Mouse (Mus musculus) urinary bladder, postnatal 14 days (tissue): ENCODE results near the gene Coasy.

Experiments used
- DNase-seq: peaks from one replicate; pipeline ENCODE4 v3.0.0; 2021; ENCODE audit warnings: low spot score

Coasy gene

DNA sequence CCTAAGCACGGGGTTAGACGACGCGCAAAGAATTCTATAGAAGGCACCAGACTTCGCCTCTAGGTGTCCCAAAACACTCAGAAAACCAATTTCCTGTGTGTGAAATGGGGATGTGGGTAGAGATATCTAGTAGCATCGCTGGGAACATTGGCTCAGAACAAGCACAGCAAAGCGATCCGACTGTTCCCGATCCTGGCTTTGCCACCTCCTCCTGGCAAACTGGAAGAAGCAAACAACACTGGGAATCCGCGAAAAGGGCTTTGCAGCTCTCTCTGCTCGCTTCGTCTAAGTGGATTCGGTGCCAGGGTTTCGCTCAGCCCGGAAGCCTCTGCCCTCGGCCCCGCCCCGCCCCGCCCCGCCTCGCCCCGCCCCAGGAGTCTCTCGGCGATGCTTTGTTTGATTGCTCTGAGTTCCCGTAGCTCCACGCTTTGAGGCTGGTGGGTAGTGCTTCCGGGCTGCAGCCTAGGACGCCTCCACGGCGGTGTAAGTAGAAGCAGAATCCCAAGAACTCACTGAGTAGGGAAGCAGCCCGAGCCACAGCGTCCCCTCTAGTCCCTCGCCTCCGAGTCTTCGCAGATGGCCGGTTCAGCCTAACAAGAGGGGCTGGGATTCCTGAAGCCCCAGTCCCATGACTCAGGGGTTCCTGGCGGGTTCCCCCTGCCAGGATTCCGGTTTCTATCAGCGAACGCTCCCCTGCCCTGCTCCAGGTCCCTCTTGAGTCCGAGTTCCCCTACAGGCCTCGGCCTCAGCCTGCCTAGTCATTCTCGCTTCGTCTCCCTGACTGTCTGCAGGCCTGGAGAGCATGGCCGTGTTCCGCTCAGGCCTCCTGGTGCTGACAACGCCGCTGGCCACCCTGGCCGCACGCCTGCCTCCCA is at the start of gene Coasy:
TSS of gene Coasy (plus strand) at position 358 of the 875 bp plus-strand sequence.
- DNase-seq, result peak; percentile 84

DNA sequence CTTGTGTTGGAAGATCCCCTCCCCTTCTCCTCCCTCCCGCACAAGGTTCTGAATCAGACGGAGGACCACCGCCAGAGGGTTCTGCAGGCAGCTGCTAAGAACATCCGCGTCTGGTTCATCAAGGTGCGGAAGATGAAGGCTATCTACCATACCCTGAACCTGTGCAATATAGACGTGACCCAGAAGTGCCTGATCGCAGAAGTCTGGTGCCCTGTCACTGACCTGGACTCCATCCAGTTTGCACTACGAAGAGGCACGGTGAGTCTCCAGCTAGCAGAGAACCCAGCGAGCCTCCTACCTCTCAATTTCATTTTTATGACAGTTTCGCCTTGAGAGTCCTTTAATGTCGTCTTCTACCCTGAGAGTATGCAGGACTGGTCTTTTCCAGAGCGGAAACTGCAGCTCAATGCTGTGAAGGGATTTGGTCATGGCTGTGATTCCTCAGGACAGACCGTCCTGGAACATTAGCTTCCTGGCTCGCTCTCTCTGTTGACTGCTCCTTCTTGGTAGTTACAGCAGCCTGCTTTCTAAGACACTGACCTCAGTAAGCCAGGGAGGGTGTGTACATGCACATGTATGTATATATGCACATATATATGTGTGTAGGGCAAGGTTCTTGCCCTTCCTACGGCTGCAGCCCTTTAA is 48.4 kb upstream of the Coasy start:
- DNase-seq, result no peak

DNA sequence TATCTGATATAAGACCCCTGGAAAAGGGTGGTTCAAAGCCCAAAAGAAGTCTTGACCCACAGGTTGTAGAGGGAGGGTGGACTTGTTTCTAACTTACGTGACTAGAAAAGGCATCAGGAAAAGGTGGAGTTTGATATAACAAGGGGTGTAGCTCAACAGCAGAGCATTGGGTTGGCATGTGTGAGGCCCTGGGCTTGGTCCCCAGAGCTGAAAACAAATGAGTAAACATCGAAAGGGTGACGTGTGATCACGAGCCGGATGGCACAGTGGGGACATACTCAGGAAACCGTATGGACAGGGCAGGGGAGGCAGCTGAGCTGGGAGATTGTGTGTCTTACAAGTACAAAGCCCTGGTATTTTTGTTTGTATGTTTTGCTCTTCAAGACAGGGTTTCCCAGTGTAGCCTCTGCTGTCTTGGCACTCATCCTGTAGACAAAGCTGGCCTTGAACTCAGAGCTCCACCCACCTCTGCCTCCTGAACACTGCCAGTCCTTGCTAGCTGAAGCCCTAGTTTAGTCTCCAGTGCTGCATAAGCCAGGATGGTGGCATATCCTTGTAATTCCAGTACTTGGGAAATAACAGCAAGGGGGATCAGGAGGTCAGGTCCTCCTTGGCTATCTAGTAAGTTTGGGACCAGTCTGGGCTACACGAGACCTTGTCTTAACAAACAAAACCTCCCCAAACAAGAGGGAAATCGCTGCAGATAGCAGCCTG is 47.6 kb upstream of the Coasy start:
- DNase-seq, result no peak

DNA sequence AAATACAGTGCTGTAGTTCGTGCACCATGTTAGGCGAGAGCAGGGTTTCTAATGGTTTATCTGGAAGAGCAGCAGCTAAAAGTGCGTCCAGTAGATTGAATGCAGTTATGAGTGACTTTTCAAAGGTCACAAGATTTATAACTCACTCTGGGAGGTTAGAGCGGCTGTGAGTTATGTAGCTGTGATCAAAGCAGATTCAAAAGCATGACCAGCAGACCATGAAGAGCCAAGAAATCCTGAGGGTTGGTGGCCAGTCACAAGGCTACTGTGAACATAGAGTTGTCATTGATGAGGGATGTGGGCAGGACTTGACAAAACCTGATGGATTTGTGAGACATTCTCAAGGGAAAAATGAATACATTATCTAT is 47.1 kb upstream of the Coasy start:
- DNase-seq, result no peak

DNA sequence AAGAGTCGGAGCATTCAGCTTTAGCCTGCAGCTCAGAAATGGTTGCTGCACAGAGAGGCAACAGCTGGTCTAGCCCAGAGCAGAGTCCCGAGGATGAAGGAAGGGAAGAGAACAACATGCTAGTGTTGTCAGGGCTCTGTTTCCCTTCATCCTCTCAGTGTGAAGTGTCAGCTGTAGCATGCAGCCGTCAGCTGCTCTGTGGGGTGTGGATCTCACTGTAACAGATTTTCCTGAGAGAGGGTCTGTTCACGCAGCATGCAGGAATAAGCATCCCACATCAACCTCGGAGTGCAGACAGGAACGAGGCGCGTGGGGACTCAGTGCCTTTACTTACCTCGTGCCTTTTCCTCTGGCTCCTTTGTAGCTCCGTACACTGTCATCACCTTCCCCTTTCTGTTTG is 44.6 kb upstream of the Coasy start:
- DNase-seq, result no peak

DNA sequence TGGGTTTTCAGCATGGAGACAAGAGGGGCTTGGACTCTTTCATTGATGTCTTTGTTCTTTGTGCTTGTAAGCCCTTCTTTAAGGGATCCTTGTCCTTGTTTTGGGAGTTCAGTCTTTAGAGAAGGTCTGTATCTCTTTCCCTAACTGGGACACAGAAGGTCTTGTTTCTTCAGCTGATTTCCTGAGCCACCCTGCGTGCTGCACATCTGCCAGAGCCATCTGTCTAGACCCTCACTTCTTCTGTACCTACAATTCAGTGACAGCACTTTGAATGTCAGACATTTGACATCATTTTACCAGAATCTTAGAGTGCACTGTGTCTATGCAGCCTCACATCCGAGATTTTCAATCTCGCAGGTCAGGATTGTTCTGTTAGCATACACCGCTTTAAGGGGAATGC is 36.5 kb upstream of the Coasy start:
- no peak for DNase-seq

DNA sequence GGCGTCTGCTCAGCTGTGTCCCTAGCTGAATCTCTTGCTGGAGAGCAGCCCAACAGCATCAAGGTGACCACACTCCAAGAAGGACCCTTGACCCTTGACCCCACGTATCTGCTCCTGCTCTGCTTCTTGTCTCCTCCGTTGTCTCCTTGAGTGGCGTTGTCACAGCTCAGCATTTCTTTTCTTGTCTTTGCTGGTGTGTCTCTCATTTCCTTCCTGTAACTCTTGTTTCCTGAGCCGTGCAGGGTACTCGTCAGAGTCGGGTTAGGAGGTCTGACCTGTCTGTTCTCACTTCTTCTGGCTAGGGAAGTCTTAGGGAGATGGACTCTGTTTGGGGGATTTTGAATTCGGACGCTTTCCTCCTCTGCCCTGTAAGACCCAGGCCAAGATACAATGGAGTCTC is 35.9 kb upstream of the Coasy start:
- DNase-seq, result no peak

DNA sequence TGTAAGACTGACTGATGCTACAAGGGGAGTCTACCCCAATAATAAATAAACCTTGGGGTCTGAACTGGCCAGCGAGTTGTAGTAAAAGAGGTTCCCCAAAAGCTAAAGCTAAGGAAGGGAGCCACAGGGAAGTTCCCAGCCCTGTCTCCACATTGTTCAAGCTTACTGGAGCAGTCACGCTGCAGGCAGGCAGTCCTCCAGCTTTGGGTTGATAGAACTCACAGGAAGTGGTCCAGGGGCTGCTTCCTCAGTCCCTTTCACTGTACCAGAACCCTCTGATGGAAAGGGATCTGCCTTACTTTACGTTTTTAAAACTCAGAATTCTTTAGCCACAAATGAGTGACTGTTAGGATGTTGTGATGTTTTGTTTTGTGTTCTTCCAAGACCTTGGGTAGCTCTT is 34.9 kb upstream of the Coasy start:
- no peak for DNase-seq

DNA sequence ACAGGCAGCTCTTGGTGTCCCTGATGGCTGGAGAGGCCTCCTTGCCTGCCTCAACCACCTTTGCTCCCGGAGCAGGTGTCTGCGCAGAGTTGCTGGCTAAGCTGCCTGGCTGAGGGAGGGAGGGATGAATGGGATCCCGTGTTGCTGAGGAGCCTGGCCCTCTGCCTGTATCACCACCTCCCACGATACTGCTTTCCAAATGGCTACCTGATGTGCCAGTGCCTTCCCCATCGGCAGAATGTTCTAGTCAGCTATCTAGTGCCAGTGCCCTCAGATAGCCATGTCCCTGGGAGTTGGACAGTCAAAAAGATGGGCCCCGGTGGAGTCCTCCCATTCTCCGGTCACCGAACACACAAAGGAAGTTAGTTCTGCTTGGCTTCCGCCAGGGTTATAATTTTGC is 32.0 kb upstream of the Coasy start:
- DNase-seq, result no peak

DNA sequence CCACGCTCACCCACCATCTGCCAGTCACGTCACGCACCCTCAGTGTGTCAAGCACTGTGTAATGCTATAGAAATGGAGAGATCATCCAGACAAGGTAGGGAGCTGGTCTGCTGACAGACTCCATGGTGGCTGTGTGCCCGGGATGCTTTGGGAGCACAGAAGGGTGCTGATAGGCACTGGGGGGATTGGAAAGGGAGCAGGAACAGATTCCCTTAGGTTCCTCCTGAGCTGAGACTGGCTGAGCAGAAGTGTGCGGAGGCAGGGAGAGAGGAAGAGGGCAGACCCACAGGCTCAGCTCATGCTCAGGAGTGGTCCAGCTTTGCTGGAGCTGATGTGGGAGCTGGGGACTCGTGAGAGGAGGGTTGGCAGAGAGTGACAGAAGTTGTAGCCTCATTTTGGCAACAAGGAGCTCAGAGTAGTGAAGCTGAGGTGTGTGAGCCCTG is 31.3 kb upstream of the Coasy start:
- DNase-seq, result no peak

DNA sequence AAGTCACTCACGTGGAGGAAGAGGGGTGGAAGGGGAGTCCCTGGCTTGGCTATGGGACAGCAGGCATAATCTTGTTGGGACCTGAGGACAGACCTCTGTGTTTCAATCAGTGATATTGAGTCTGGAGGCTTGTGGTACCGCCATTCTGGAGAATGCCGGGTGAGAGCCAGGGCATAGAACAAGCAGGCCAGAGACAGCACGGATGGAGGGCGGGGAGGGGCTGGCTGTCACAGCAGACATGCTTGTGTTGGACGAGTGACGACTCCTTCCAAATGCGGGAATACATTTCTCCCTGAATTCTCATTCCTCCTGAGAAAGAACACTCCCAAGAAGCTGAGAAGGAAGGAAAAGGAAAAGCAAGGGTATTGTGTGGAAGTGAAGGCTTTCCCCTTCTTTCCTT is 30.7 kb upstream of the Coasy start:
- no peak for DNase-seq

DNA sequence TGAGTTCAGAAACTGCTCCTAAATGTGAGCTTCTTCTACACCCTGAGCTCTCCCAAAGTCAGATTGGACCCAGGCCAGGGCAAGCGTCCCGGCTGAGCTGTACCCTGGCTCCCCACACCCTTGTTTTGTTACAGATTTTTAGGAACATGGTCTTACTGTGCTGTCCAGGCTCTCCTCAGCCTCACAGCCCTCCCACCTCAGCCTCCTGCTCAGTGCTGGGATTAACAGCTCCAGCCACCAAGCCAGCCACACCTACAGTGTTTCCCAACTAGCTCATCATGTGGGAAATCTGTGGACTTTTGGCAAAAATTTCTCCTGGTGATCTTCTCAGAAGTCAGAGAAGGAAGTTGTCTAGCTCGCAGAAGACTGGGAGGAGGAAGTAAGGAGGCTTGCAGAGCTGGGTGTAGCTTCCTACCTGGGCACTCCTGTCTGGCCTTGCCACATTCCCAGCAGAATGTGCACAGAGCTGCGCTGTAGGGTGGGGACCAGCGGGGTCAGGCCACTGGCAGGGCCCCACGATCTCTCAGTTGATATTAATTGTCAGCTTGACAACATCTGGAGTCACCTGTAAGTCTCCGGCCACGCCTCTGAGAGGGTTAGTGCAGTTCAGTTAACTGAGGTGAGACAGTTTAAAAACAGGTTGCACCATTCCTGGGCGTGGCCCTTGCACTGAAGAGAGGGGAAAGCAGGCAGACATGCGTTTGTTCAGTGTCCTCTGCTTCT is 29.5 kb upstream of the Coasy start:
- DNase-seq, result peak; percentile 86

DNA sequence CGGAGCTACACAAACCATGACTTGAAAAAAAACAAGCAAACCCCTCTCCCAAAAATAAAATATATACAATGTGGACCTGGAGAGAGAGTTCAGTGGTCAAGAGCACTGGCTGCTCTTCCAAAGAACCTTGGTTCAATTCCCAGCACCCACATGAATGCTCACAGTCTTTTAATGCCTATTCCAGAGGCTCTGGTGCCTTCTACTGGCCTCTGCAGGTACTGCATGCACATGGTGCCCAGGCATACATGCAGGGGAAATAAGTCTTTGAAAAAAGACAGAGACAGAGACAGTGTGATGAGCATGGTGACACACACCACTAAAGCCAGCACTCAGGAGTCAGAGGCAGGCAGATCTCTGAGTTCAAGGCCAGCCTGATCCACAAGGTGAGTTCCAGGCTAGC is 28.4 kb upstream of the Coasy start:
- DNase-seq, result no peak

DNA sequence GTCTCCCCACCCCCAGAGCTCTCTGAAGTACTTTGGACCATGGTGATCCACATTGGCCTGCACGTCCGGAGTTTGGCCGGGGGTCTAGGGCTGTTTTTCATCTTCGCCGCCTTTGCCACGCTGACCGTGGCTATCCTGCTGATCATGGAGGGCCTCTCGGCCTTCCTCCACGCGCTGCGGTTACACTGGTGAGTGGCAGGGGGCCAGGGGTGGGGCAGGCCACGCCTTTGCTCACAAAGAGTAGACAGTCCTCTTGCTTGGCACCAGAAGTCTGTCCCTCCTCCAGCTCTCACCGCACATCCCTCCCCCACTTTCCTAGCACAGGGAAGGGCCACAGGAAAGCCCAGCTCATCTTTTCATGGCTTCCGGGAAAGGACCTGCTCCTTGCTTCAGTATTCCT is 26.9 kb upstream of the Coasy start:
- peak; percentile 41 for DNase-seq

DNA sequence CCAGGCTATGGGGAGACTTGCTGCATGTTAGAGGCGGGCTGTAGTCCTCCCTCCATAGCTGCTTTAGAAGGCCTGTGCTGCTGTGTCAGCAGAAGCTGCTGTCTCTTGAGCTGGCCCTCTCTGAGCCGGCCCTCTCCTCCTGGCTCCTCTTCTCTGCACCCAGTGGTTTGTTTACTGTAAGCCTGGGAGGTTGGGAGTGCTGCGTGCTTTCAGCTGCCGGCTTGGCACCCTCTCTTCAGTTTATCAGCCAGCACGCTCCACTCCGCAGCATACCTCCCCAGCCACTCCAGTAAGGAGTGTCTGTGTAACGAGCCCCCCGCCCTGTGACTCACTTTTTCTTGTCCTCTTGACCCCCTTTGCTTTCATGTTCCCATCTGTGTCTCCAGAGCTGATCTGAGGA is 25.5 kb upstream of the Coasy start:
- DNase-seq, result peak; percentile 83

DNA sequence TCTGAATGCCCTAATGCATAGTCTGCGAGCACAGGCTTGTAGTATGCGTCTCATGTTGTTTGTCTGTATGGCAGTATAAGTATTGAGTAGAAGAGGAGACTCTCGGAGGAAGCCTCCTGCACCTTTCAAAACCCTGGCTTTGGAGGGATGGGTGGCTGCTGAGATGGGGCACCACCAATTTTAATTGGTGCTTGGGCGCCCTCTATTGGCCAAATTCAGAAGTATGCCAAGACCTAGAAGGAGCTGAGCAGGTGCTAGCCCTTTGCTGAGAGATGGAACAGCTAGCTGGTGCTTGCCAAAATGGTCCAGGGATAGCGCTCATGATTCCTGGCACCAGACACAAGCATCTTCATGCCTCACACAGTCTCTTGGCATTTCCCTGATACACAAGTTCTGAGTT is 24.5 kb upstream of the Coasy start:
- peak; percentile 94 for DNase-seq

DNA sequence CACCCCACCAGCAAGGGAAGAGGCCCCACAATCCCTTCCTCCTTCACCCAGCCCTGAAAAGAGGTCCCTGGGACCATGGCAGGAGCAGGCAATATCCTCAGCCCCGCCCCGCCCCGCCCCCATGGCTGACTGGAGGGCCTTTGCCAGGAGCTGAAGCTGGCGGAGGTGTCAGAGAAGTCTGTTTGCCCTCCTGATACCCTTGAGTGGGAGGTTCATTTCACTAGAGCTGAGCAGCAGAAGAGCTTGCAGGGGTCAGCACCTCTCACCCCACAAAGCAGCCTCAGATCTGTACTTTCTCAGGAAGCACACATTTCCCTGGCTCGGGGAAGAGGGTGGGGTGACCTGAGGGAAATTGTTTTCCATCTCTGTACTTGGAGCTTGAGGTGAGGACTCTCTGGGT is 23.6 kb upstream of the Coasy start:
- DNase-seq, result no peak

DNA sequence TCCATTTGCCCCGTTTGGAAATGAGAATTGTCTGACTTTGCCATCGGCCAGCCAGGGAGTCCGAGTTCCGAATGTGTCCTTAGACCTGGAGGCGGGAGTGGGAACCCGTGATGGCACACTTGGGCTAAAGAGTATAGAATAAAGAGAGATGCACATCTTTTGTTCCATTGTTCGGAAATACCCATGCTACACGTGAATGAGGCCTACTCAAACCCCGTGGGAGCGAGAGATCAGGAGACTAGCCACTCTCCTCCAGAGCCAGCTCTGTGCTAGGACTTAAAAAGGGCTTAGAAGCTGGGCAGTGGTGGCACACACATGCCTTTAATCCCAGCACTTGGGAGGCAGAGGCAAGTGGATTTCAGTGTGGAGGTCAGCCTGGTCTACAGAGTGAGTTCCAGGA is 22.9 kb upstream of the Coasy start:
- DNase-seq, result no peak

DNA sequence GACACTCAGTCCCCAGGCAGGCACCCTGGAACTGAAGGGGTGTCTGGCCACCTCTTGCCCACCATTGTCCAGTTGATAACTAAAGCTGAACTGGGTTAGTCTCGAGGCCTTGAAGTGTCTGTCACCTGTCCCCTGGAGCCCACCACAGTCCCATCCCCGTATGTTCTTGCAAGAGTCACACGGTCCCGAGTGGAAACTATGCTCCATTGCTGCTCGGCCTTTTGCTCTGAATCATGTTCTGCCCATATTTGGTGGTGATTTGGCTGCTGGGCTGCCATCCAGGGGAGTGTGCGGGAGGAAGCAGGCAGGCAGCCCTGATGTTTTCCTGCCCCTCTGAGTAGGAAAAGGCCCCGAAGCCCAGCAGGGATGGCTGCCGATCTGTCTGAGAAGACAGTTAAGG is 22.2 kb upstream of the Coasy start:
- DNase-seq, result peak; percentile 80

DNA sequence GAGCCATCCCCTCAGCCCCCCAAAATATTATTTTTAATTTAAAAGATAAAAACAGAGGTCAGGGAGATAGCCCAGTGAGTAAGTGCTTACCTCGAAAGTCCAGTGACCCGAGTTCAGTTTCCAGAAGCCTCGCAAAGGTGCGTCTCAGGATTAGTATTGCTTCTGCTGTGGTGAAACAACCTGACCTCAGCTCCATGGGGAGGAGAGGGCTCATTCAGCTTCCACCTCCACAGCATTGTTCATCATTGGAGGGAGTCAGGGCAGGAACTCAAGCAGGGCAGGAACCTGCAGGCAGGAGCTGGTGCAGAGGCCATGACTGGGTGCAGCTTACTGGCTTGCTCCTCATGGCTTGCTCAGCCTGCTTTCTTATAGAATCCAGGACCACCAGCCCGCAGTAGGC is 21.3 kb upstream of the Coasy start:
- DNase-seq, result no peak

DNA sequence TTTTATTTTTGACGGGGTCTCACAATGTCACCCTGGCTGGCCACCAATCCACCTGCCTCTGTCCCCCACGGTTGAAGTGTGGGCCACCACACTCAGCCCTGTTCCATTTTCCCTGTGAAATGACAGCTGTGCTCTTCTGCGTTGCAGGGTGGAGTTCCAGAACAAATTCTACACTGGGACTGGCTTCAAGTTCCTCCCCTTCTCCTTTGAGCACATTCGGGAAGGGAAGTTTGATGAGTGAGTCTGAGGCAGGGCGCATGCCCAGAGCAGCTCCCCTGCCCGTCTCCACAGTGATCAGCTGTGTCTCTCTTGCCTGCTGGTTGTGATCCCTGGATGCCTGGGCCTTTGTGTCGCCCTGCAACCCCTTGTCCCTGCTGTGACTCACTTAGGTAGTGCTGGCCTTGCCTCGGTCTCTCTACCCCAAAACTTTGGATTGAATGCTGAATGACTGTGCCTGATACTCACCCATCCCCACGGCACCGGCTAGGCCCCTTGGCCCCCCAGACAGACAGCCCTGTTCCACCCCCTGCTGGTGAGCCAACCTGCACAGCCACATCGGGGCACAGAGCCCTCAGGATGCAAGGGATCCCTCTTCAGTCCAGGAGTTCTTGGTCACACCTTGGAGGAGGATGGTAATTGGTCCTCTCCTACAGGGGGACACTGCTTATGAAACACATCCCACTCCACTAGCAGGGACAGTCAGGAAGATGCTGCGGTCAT is 20.0 kb upstream of the Coasy start:
- DNase-seq, result peak; percentile 64
